Mouse (Mus musculus) kidney, embryonic 15.5 days (tissue): Measurements from ENCODE around the gene Smox. TPM values are rescaled to one million over a fixed set of nuclear protein-coding genes. Genes with fewer than 3 reads are reported as not detected.
"Not testable (repeated sequence)": the region's sequence is repeated elsewhere in the genome, so short reads cannot be mapped to it uniquely, and the experiment has no call there.

Source experiments
- ATAC-seq: fragments of 200-750 bp; cut with Nextera tagmentation; replicated peaks from 2 replicates; pipeline ENCODE4 v1.8.0; 2017; ENCODE audit warnings: moderate TSS enrichment; ENCODE audit not compliant: low FRiP score
- H3K27ac ChIP-seq: fragments of 300-500 bp; sonication (generic); 2 replicates; pipeline ENCODE4 v1.5.1; 2015; ENCODE audit warnings: mild to moderate bottlenecking, inconsistent platforms
- H3K27me3 ChIP-seq: fragments of 300-500 bp; sonication (generic); 2 replicates; pipeline ENCODE4 v1.6.1; 2015; ENCODE audit warnings: inconsistent platforms
- H3K36me3 ChIP-seq: fragments of 300-500 bp; sonication (generic); 2 replicates; pipeline ENCODE4 v1.6.1; 2015; ENCODE audit warnings: inconsistent platforms
- H3K4me1 ChIP-seq: fragments of 300-500 bp; sonication (generic); 2 replicates; pipeline ENCODE4 v1.6.1; 2015; ENCODE audit warnings: inconsistent platforms
- H3K4me2 ChIP-seq: fragments of 300-500 bp; sonication (generic); 2 replicates; pipeline ENCODE4 v1.6.1; 2015; ENCODE audit warnings: moderate library complexity, mild to moderate bottlenecking, inconsistent platforms
- H3K4me3 ChIP-seq: fragments of 300-500 bp; sonication (generic); replicated peaks from 2 replicates; pipeline ENCODE4 v1.5.1; 2015; ENCODE audit warnings: mild to moderate bottlenecking, inconsistent platforms
- H3K9ac ChIP-seq: fragments of 300-500 bp; sonication (generic); 2 replicates; pipeline ENCODE4 v1.6.1; 2015; ENCODE audit warnings: mild to moderate bottlenecking, inconsistent platforms
- H3K9me3 ChIP-seq: fragments of 300-500 bp; sonication (generic); replicated peaks from 2 replicates; pipeline ENCODE4 v1.6.1; 2016; ENCODE audit warnings: inconsistent platforms
- WGBS: fragments of 180-500 bp; shearing (Covaris S2); methylation state at CpG from one replicate; pipeline ENCODE4 v1.1.7; 2015; ENCODE audit warnings: mixed read lengths; 5-methylcytosine and 5-hydroxymethylcytosine counted together
- polyA plus RNA-seq: library from polyadenylated mRNA; unstranded; fragments of >200 nt; fragmentation: Nextera tagmentation; extraction: Ambion mirVana; gene quantifications from 2 replicates; pipeline ENCODE4 v1.2.1, GENCODE M21; 2015

Smox gene
- polyA plus RNA-seq, 1 experiment from 2014 or later, result 41.3 TPM

DNA sequence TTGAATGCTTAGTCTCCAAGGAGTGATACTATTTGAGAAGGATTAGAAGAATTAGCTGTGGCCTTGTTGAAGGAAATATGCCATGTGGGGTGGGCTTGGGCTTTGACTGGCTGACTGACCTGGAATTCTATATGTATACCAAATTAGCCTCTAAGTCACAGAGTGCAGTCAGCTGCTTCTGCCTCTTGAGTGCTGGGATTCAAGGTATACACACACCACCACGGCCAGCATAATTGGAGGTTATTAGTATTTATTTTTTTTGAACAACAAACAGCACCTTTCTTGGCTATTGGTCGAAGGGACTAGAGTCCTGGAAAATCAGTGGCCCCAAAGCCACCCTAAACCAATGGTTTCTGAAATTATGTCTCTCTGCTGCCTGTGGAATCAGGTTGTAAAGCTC lies 24.6 kb upstream of the Smox start:
- H3K4me3 ChIP-seq, result no peak overlapping the region
- no peak overlapping the region for H3K27ac ChIP-seq
- H3K4me1 ChIP-seq, result no peaks in the 10 kb centered on the region
- no peaks in the 10 kb centered on the region for H3K9me3 ChIP-seq
- no peak overlapping the region for H3K4me2 ChIP-seq
- H3K36me3 ChIP-seq, result no peaks in the 10 kb centered on the region
- no peak for ATAC-seq
- WGBS, result 80% methylated on average over 2 of the region's 2 CpGs
- no peak overlapping the region for H3K9ac ChIP-seq
- H3K27me3 ChIP-seq, result no peaks in the 10 kb centered on the region

DNA sequence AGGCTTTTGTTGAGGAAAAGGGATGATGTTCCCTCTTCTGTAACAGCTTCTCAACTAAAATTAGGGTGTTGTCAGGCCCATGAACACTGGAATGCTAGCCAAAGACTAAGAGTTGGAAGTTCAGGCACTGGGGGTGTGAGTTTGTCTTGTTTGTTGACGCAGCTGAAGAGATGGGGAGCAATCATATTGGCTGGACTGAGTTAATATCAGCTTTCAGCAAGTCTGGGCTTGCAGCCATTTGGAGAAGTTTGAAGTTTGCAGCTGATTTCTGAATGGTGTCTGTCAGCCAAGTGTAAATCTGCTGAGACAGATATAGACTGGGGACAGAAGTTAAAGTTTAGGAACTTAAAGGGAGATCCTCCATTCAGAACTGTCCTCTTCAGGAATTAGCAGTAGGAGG lies 21.4 kb upstream of the Smox start:
- Histone ChIP-seq H3K27ac (no peak overlapping the region), H3K9me3 (no peaks in the 10 kb centered on the region), H3K27me3 (no peaks in the 10 kb centered on the region), H3K4me3 (no peak overlapping the region), H3K4me2 (no peak overlapping the region), H3K9ac (no peak overlapping the region), H3K36me3 (no peaks in the 10 kb centered on the region), H3K4me1 (no peaks in the 10 kb centered on the region)
- ATAC-seq, result no peak
- WGBS, result 58% methylated on average over 1 of the region's 1 CpGs

- Histone ChIP-seq H3K27ac (no peak overlapping the region), H3K36me3 (no peaks in the 10 kb centered on the region), H3K27me3 (no peaks in the 10 kb centered on the region), H3K9me3 (no peaks in the 10 kb centered on the region), H3K4me1 (no peaks in the 10 kb centered on the region), H3K9ac (no peak overlapping the region), H3K4me3 (no peak overlapping the region), H3K4me2 (no peak overlapping the region)
- 88% methylated on average over 6 of the region's 6 CpGs for WGBS
- no peak for ATAC-seq
Measured at GRCm38 (mm10) chr2:131473749-131474148, 17.5 kb upstream of the Smox start.

- not testable (repeated sequence) for ATAC-seq, H3K36me3 ChIP-seq, H3K9ac ChIP-seq, H3K4me2 ChIP-seq, H3K4me1 ChIP-seq, H3K9me3 ChIP-seq, H3K4me3 ChIP-seq, H3K27me3 ChIP-seq, H3K27ac ChIP-seq
- WGBS, result 93% methylated on average over 5 of the region's 5 CpGs
Measured at GRCm38 (mm10) chr2:131477105-131477504, 14.2 kb upstream of the Smox start.

DNA sequence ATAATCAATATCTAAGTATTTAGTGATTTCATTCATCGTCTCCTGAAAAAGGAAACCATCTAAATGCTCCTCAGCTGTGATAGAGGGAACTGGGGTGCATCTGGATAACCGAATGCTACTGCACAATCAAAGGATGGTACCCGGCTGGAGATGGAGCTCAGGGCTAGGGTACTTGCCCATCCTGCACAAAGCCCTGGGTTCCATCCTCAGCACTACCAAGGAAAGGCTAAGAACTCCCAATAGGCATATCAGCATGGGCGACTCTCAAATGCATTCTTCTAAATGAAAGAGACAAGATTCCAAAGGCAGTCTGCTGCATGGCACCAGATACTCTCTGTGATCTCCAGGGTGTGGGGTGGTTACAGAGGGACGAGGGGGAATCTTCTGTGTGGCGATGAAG lies 13.4 kb upstream of the Smox start:
- no peak for ATAC-seq
- Histone ChIP-seq H3K4me3 (no peak overlapping the region), H3K9ac (no peak overlapping the region), H3K27me3 (no peaks in the 10 kb centered on the region), H3K4me1 (0 out of 2 replicates have a peak, but pooled peaks cover 3% of the 10 kb centered on the region), H3K27ac (0 out of 2 replicates have a peak overlapping the region, but pooled peaks have one; percentile 18), H3K4me2 (no peak overlapping the region), H3K36me3 (no peaks in the 10 kb centered on the region), H3K9me3 (no peaks in the 10 kb centered on the region)
- WGBS, result 80% methylated on average over 6 of the region's 6 CpGs

- no peak overlapping the region for H3K4me3 ChIP-seq
- no peaks in the 10 kb centered on the region for H3K9me3 ChIP-seq
- H3K27me3 ChIP-seq, result no peaks in the 10 kb centered on the region
- peak; percentile 52 for ATAC-seq
- peak overlapping the region; percentile 39; the same call in 1 of the 2 replicates for H3K27ac ChIP-seq
- 43% methylated on average over 8 of the region's 8 CpGs for WGBS
- no peak overlapping the region for H3K9ac ChIP-seq
- no peak overlapping the region for H3K4me2 ChIP-seq
- H3K4me1 ChIP-seq, result peaks cover 5% of the 10 kb centered on the region; the same call in 1 of the 2 replicates
- H3K36me3 ChIP-seq, result no peaks in the 10 kb centered on the region
Measured at GRCm38 (mm10) chr2:131478349-131478748, 12.9 kb upstream of the Smox start.

DNA sequence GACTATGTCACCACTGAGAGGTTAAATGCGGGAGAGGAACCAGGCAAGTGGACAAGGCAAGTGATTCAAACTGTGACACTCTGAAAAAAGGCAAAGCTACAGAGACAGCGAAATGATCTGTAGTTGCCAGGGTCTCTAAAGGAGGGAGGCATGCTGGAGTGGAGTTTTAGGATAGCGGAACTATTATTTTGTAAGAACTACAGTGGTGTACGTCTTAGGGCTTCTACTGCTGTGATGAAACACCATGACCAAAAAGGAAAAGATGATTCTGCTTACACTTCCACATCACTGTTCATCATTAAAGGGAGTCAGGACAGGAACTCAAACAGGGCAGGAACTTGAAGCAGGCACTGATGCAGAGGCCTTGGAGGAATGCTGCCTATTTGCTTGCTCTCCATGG lies 12.4 kb upstream of the Smox start:
- H3K9me3 ChIP-seq, result no peaks in the 10 kb centered on the region
- no peak overlapping the region for H3K4me3 ChIP-seq
- no peak overlapping the region for H3K4me2 ChIP-seq
- 72% methylated on average over 4 of the region's 4 CpGs for WGBS
- no peak for ATAC-seq
- no peaks in the 10 kb centered on the region for H3K27me3 ChIP-seq
- peak overlapping the region; percentile 39; the same call in 1 of the 2 replicates for H3K27ac ChIP-seq
- no peak overlapping the region for H3K9ac ChIP-seq
- no peaks in the 10 kb centered on the region for H3K36me3 ChIP-seq
- H3K4me1 ChIP-seq, result peaks cover 9% of the 10 kb centered on the region; the same call in 1 of the 2 replicates

DNA sequence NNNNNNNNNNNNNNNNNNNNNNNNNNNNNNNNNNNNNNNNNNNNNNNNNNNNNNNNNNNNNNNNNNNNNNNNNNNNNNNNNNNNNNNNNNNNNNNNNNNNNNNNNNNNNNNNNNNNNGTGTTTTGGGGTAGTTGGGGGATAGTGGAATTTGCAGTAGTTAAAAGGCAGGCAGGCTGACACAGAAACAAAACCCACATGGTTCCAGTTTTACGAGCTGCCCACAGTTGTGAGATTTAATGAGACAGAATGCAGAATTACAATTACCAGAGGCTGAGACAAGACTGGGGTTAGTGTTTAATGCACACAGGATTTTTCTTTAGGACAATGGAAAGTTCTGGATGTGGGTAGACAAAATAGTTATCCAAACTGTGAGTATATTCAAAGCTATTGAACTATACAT lies 9.6 kb upstream of the Smox start:
- Histone ChIP-seq H3K27me3 (no peaks in the 10 kb centered on the region), H3K4me2 (no peak overlapping the region), H3K4me3 (no peak overlapping the region), H3K27ac (no peak overlapping the region), H3K4me1 (peaks cover 9% of the 10 kb centered on the region; the same call in 1 of the 2 replicates), H3K9me3 (no peaks in the 10 kb centered on the region), H3K9ac (no peak overlapping the region), H3K36me3 (no peaks in the 10 kb centered on the region)
- ATAC-seq, result no peak
- WGBS, result 33% methylated on average over 1 of the region's 1 CpGs

GRCm38 (mm10) chr2:131482478-131482877 lies 8.8 kb upstream of the Smox start:
- 69% methylated on average over 6 of the region's 6 CpGs for WGBS
- Histone ChIP-seq H3K4me2 (no peak overlapping the region), H3K27me3 (no peaks in the 10 kb centered on the region), H3K9me3 (no peaks in the 10 kb centered on the region), H3K9ac (no peak overlapping the region), H3K4me1 (peaks cover 9% of the 10 kb centered on the region; the same call in 1 of the 2 replicates), H3K36me3 (no peaks in the 10 kb centered on the region), H3K4me3 (no peak overlapping the region), H3K27ac (no peak overlapping the region)
- ATAC-seq, result no peak

DNA sequence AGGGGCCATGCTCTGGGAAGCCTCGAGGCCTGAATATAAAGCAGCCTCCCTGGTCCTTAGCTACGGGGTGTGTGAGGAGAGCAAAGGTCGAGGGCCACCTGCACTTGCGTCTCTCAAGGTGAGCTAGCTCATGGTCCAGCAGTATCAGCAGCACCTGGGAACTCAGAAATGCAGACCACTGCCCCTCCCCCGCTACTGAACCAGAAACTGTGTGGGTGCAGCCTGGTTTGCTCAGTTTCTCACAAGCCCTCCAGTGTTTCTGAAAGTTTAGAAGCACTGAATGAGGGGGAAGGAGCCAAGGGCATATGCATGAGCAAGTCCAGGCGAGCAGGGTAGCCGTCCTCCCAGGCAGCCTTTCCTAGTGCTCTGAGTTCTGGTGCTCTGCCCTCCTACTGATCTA lies 7.7 kb upstream of the Smox start:
- peaks cover 9% of the 10 kb centered on the region; the same call in 1 of the 2 replicates for H3K4me1 ChIP-seq
- WGBS, result 60% methylated on average over 7 of the region's 7 CpGs
- ATAC-seq, result no peak

GRCm38 (mm10) chr2:131484182-131484581 lies 7.1 kb upstream of the Smox start:
- Histone ChIP-seq H3K27me3 (no peaks in the 10 kb centered on the region; the same call in 1 of the 2 replicates), H3K9me3 (no peaks in the 10 kb centered on the region), H3K9ac (no peak overlapping the region), H3K4me1 (peaks cover 9% of the 10 kb centered on the region; the same call in 1 of the 2 replicates), H3K36me3 (no peaks in the 10 kb centered on the region), H3K4me3 (no peak overlapping the region), H3K4me2 (no peak overlapping the region), H3K27ac (no peak overlapping the region)
- 64% methylated on average over 6 of the region's 6 CpGs for WGBS
- ATAC-seq, result no peak

More for the DNA sequence above, 7.7 kb upstream of the Smox start:
- Histone ChIP-seq H3K9me3 (no peaks in the 10 kb centered on the region), H3K4me2 (no peak overlapping the region), H3K9ac (no peak overlapping the region), H3K27me3 (no peaks in the 10 kb centered on the region), H3K27ac (no peak overlapping the region), H3K36me3 (no peaks in the 10 kb centered on the region), H3K4me3 (no peak overlapping the region)

GRCm38 (mm10) chr2:131485126-131485525 lies 6.2 kb upstream of the Smox start:
- no peaks in the 10 kb centered on the region for H3K36me3 ChIP-seq
- no peak overlapping the region for H3K27ac ChIP-seq
- ATAC-seq, result no peak
- no peak overlapping the region for H3K4me3 ChIP-seq
- WGBS, result 87% methylated on average over 15 of the region's 15 CpGs
- H3K4me1 ChIP-seq, result peaks cover 9% of the 10 kb centered on the region; the same call in 1 of the 2 replicates
- no peaks in the 10 kb centered on the region; the same call in 1 of the 2 replicates for H3K27me3 ChIP-seq
- H3K9me3 ChIP-seq, result no peaks in the 10 kb centered on the region
- no peak overlapping the region for H3K4me2 ChIP-seq
- H3K9ac ChIP-seq, result no peak overlapping the region

- 81% methylated on average over 3 of the region's 3 CpGs for WGBS
- H3K27me3 ChIP-seq, result no peaks in the 10 kb centered on the region; the same call in 1 of the 2 replicates
- peaks cover 9% of the 10 kb centered on the region; the same call in 1 of the 2 replicates for H3K4me1 ChIP-seq
- H3K9me3 ChIP-seq, result no peaks in the 10 kb centered on the region
- H3K4me3 ChIP-seq, result no peak overlapping the region
- H3K9ac ChIP-seq, result no peak overlapping the region
- no peak for ATAC-seq
- H3K36me3 ChIP-seq, result no peaks in the 10 kb centered on the region
- H3K4me2 ChIP-seq, result no peak overlapping the region
- H3K27ac ChIP-seq, result no peak overlapping the region
Measured at GRCm38 (mm10) chr2:131486046-131486445, 5.2 kb upstream of the Smox start.
